Mouse (Mus musculus) liver (tissue): ENCODE measurements at regions not wholly inside any gene's neighbourhood (a gene's known extent, or its start where the extent isn't known, plus 50 kb on each side); places are given as distances from the start of the nearest gene placed in this dataset.

ENCODE experiments used
- DNase-seq: peaks from one replicate; pipeline ENCODE4 v3.0.0-alpha.2; 2020; ENCODE audit warnings: mixed read lengths

DNA sequence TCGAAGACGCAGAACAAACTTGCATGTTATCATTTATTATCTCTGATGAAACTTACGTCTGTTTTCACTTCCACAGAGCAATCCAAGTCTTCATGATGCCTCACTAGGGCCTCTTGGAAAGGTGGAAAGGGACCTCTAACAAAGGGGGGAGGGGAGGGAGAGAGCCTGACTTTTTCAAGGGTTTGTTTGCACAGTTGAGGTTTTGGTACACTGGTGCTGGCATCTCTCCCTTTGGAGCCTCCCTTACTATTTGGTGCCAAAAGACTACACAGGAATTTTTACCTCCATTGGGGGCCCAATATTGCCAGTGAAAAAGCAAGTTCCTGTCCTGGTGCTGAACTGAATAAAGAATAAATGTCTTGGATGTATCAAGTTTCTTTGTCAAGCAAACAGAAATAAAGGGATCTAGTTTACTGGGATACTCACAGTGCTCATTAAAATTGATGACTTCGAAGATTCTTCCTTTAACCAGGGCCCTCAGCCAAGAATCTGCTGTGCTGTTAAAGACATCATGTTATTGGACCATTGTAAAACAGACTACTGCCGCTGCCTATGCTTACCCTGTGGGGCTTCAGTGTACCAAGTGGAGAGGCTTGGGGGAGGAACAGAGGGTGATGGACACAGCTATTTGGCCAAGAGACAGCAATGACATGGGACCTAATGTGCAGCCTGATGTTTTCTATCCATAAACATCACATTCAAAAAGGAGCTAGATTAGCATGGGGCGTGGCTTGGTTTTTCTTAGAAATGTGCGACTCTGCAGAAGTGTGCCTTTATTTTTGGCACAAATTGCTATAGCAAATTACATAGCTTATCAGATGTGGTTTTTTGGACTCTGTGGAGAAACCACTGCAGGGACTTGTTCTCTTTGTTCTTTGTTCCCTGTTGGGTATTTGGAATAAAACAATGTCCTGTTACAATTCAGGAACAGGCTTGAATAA, 160.3 kb upstream of the Cited2 start:
- peak; percentile 60 for DNase-seq

DNA sequence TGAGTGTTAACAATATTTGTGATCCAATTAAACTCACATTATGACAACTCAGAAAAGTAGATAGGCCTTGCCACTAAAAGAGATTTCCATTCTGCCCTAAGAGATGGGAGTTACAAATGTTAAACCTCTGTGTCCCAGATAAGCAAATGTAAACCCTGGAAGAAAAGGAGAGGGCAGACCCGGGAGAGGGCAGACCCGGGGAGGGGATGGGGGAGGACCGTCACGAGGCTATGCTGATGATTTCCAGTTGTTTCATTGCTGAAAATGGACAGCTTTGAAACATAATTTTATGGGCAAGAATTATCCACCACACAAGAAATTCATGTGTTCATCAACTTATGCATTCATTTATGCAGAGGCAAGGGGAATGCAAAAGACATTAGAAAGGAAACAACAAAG, 159.7 kb upstream of the Cited2 start:
- DNase-seq = no peak

DNA sequence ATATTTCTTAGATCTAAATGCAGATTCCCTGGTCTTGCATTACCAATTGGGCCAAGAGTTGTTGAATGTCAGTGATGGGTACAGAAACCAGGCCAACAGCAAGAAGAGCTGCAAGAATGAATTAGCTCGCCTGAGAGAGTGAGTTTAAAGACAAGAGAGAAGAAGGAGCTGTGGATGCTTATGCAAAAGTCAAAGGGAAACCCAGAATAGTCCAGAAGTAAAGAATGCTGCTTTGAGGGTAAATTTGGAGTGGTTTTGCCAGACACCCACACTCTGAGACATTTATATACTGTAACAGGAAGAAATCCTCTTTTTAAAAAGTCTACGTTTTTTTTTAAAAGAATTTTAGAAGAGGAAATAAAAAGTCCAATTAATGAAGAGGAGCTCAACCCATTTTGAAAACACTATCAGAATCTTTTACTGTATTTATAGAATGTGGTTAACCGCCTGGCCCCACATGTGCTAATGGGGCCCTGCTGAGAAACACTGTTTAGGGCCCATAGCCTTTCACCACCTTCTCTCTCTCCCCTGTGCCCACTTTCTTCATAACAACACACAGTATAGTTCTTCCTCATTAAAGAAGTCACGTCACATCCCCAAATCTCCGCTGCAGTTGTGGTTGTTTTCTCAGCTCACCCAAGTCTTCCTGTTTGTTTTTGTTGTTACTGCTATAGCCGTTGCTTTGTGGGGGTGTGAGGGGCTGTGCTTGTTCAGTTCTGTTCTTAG, 158.0 kb upstream of the Cited2 start:
- no peak for DNase-seq

DNA sequence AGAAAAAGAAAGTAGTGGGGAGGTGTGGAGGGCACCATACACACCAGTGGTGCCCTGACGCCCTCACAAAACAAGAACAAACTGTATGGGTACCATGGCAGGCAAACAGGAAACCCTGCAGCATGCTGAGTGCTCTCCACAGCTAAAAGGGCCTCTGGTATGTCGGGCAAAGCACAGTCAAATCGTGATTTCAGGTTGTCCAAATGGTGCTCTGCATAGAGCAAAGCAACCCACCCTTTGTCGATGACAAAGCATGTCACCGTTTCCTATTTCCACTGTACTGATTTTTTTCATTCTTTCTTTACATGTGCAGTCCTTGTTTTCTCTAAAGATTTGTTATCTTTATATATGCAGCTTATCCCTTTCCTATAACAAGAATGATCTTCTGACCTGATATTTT, 156.0 kb upstream of the Cited2 start:
- DNase-seq = no peak

DNA sequence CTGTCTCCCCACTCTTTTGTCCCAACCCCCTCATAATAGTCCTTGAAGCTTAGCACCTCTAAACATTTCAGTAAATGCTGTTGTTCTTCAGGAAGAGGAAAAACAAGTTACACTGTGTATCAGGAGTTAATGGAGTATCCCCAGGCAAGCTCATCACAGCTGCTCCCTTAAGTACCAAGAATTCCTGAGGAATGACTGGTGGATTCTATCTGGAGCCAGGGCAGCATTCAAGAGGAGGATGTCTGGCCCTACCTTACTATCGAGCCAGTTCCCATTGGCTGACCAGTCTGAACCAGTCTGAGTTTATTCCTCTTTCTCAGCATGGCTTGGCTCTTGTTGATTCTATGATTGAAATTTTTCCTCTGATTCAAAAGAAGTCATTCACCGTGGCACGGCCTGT, 155.4 kb upstream of the Cited2 start:
- no peak for DNase-seq

DNA sequence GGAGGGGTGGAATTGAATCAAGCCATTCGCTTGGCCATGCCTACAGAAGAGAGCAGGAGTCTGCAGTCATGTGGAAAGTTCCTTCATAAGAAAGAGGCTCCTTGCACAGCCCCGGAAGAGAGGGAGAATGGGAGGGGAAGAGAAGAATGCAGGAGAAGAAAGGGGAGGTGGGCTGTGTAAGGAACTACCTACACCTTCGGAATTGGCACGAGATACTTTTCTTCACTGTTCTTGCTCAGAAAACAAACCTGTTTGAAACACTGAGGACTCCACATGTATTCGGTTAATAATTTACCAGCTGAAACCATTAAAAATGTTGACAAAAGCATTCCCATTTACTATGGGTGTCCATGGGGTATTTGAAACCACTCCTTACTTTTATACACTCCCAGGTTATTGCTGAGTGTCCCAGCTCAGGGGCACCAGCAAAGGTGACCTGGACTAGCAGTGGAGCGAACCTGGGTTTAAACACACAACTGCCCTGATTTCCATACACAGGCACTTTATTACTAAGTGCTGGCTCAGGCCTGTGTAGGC, 153.4 kb upstream of the Cited2 start:
- DNase-seq = no peak

DNA sequence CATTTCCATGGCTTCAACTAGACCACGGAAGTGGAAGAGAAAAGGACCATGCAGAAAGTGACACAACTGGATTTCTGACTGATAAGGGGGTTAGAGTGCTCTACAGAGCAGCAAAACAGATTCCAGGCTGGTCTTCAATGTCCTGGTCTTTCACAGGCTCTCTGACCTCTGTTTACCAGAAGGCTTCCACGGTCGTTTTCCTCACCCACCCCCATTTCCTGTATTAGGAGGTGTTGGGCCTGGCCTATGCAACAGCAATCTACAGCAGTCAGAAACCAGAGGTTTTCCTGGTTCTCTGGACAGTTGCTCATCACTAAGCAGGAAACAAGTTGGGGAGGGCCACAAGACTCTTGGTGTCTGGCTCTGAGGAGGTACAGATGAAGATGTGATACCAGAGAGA, 148.1 kb upstream of the Cited2 start:
- no peak for DNase-seq

DNA sequence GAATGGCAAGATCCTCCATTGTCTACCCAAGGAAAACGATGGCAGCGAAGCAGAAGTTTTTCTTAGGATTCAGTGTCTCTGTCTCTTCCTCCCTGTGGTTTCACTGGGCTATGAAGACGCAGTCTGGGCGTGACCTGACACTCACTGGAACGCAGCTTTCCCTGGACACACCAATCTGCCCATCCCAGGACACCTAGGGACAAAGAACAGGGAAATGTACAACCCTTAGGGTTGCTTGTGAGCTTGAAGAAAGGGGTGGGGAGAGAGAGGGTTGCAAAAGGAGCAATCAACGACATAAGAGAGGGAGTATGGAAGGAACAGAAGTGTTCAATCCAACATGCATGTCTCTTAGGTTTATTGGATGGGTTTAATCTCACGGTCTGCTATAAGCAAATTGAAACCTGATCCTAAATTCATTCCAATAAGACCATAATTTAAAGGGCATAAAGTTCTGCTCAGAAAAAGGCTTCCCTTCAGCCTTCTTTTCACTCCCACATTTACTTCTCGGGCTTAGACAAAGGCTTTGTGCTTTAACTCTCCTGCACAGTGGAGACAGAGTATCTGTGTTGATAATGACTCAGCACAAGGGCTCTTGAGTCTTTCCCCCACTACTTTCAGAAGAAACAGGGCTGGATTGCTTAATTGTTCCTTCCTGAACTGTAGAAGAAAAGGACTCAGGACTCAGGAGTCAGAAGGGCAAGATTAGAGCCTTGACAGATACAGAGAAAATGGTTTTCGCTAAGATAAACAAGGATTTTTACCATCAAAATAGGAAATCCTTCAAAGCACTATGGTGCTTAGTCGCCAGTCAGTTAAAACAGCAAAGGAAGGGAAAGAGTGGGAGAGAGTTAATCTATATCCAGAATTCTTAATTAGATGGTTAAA, 147.3 kb upstream of the Cited2 start:
- DNase-seq = peak; percentile 32

DNA sequence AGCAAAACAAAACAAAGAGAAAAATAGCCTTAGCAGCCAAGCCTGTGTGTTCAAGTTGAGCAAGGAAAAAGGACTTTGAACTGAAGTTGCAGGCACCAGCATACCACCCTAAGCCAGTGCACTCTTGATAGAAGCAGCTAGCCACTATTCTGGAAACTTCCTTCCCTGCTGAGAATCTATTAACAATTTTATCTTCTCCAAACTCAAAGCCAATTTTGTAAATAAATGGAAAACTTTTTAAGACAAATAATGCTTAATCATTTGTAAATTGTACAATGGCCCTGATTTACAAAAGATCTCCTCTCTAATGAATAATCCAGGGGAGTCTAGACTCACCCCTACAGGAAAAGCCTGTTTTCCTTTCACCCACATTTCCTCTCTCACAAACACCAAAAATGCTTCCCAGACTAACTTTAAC, 146.7 kb upstream of the Cited2 start:
- no peak for DNase-seq

DNA sequence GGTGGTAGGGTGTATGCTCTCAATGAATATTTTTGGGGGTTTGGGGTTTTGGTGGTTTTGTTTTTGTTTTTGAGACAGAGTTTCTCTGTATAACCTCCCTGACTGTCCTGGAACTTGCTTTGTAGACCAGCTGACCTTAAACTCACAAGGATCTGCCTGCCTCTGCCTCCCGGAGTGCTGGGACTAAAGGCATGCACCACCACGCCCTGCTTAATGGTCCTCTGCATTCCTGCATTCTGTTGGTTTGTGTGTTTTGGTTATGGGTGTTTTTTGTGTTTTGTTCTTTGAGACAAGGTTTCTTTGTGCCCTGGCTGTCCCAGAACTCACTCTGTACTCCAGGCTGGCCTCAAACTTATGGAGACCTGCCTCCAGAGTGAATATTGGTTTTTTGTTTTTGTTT, 143.6 kb upstream of the Cited2 start:
- DNase-seq = no peak

DNA sequence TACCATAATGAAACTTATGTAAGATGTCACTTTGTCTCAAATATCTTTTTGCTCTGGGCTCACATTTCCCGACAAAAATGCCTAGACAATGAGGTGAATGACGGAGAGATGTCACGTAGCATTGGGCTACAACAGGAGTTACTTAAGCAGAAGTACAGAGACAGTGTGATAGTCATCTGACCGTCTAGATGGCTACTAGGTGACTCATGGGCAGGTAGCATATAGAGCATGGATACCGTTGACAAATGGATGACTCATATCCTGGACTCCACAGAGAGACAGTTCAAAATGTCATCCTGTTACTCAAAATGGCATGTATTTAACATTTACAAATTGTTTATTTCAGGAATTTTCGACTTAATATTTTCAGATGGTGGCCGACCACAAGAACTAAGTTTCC, 138.2 kb upstream of the Cited2 start:
- DNase-seq = no peak

DNA sequence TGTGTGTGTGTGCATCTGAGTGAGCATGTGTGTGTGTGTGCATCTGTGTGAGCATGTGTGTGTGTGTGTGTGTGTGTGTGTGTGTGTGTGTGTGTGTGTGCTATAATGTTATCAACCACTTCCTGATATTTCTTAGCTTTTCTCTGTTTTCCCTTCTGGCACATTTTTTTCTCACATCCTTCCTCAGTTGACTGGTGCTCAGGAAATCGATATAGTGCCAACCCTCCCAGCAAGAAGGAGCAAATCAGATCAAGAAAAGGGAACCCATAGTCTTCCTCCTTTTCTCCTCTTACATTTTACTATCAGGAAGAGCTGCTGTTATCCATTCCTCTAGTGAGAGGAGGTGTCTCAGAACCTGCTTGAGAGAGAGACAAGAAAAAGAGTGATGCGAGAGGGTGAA, 136.1 kb upstream of the Cited2 start:
- DNase-seq = no peak

DNA sequence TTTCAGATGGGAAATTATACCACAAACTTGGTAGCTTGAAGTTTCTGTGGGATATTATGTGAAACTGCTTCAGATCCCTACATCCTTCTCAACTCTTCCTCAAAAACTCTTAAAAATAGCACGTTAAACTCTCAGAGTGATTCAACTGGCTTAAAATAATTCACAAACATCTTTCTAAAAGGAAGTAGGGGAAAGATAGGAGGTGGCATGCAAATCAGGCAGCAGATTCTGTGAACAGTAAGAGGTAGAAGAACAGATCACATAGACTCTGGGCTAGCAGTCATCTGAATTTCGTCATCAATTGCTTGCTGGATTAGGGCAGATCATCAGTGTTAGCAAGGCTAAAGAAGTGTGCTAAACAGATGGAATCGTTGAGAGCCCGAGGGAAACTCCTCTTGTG, 133.9 kb upstream of the Cited2 start:
- no peak for DNase-seq

DNA sequence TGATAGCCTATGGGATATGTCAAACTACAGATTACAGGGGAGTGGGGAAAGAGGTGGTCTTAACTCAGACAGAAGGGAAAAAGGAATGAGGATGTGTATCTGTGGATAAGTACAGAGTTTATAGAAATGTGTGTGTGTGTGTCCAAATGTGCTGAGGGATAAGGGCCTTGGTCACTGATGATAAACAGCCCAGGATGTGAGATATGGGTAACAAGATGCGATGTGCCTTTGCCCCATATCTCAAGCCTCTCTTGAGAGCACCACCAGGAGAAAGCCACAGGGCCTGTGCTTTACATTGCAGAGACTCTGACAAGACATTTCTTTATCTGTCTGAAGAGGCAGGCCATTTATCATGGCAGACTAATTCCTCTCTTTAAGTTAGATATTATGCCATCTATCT, 132.8 kb upstream of the Cited2 start:
- peak; percentile 79 for DNase-seq

DNA sequence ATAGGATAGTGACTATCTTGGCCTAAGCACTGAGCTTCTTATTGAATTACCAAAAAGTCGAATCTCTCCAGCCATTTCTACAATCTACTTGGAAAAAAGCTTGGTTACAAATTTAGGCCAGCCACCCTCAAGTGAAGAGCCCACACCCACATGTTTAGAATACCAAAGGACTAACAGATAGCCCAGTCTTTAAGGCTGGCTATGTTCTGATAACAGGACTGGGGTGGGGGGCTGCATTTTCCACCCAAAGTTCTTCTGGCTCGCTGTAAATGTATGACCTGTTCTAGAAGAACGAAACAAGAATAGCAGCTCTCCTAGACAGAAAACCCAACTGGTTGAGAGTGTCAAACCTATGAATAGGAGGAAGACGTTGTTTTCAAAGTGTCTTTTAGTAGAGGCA, 130.6 kb upstream of the Cited2 start:
- DNase-seq = peak; percentile 53

DNA sequence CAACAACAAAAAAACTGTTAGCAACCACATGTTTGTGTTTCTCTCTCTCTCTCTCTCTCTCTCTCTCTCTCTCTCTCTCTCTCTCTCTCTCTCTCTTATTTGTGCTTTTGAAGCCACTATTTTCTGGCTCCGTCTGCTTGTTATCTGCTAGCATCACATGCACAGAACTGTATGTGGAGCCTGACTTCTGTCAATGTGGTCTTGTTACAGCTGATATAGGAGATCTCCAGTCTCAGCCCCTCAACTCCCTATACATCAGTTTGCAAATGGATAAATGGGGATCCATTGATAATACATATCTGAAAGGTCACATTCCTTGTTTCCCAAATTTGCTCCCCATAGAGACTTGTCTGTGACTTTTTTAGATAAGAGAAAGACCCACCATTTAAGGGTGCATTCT, 126.9 kb upstream of the Cited2 start:
- peak; percentile 35 for DNase-seq

DNA sequence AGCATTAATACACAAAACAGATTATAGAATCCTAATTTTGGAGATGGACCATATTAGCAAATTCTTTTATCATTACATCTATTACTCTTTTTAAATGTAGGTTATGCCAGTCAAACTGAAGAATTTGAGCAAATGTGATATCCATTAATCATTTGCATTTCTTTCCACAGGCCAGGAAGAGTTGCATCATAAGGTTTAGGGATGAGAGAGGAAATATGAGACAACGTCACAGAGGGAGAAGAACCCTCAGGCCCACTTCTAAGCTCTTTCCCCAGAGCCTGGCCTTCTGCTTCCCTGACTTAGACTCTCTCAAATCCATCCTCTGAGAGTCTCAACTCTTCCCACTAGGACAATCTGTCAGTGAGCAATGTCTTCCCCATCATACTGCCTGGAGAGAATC, 126.3 kb upstream of the Cited2 start:
- DNase-seq = no peak

DNA sequence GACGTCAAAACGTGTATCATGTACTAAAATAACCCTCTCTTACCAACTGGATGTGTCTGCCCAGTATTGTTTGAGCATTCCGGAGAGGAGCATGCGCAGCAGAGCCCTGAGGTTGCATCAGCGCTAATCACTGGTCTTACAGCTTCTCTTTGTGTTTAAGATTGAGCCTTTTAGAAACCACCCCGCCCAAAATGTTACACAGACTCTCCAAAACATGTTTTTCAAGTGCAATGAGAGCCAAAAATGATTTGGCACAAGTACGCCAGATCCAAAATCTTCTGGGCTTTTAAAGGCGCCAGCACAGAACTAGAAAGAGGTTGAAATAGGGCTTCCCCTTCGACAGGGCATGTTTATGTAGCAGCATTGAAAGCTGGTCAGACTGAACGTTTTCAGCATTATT, 123.8 kb upstream of the Cited2 start:
- DNase-seq = peak; percentile 37

DNA sequence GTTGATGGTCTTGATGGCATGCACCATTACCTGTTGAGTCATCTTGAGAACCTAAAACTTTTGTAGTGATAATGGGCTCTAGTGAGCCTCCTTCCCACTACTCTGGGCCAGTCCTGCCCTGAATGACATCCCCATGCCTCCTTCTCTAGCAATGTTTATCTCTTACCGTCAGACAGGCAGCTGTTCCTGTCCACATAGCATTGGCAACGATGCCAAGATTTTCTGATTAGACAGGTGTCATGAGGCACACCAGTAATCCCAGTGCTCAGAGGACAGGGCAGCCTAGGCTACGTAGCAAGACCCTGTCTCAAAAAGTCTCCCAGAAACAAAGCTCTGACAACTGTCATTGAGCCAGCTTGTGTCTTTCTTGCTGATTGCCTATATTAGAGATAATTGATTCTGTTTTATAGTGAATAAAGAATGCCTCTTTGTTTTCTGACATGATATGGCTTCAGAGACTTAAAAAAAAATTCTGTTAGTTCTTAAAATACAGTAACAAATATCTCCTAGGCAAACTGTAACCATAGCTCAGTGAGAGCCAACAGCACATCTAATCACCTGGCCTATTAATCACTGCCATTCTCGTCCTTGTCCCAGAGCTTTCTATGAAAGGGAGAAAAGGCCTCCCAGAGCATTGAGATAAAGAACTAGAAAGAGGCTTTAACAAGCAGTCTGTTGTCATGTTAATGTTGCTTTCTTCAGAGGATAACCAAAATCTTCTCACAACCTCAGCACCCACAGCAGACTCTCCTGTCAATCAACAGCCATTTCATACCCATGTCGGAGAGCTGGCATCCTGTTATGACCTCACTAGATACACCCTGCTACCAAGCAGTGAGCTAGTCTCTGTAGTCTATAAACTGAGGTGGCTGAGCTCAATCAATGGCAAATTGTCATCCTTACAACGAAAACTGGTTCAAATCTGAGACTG, 122.9 kb upstream of the Cited2 start:
- DNase-seq = peak; percentile 55

DNA sequence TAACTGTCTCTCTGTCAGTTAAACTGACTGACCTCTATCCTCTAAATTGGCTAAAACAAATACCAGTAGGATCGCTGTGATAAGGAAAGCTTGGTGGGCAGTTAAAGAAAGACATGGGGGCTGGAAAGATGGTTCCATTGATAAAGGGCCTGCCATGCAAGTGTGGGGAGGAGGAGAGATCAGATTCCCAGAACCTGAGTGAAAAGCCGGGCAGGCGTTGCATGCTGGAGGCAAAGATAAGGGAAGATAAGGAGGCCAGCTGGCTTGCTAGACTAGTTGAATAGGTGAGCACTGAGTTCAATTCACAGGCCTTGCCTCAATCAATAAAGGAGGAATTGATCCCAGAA, 122.3 kb upstream of the Cited2 start:
- DNase-seq = peak; percentile 79

DNA sequence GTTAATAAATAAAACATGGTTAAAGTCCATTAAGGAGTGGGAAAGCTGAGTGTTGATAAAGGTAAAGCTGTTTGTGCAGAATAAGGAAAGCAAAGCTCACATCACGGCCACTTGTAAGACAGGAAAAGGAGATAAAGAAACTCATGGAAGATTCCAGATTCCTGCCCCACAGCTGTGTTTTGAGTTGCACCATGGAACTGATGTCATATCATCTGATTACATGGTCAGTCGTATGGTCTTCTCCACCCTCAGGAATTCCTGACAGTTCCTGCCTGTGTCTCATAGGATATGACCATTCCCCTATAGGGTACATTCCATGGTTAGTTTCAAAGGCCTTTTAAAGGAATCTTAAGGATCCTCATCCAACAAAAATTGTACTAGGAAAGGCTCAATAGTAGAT, 120.6 kb upstream of the Cited2 start:
- no peak for DNase-seq

DNA sequence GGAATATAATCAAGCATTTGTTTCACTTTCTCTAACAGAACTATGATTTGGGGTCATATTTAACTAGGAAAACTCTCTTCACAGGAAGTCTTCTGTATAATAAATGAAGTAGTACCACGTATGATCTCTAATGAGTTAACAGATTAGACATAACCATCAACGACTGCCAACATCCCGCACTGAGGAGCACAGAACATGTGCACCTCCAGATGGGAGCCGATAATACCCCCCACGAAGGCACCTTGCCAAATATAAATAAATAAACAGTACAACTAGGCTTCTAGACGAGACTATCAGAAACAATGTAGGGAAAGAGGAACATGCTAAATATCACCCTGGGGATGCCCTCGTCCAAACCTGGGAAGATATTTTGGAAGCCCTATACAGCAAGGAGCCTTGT, 114.8 kb upstream of the Cited2 start:
- DNase-seq = no peak
